Mouse (Mus musculus) embryonic fibroblast, embryonic 13.5 days (primary cell): ENCODE measurements around the gene Bod1. TPM values are rescaled to one million over a fixed set of nuclear protein-coding genes. Genes with fewer than 3 reads are reported as not detected.

ENCODE experiments used
- H3K27ac ChIP-seq: 2 replicates; pipeline ENCODE4 v1.5.1; 2012; ENCODE audit warnings: low read length, control low read depth, inconsistent platforms; ENCODE audit not compliant: insufficient read depth
- H3K4me1 ChIP-seq: 2 replicates; pipeline ENCODE4 v1.6.1; 2011; ENCODE audit warnings: low read length; ENCODE audit not compliant: control insufficient read depth, insufficient read depth
- H3K4me3 ChIP-seq: 2 replicates; pipeline ENCODE4 v1.5.1; 2011; ENCODE audit warnings: mild to moderate bottlenecking, control low read depth, low read length; ENCODE audit not compliant: insufficient read depth
- CTCF ChIP-seq: IDR thresholded peaks from 2 replicates; pipeline ENCODE4 v1.5.1; 2011; ENCODE audit warnings: mild to moderate bottlenecking, control low read depth, low read length, moderate library complexity, borderline replicate concordance; ENCODE audit not compliant: insufficient read depth
- POLR2A ChIP-seq: IDR thresholded peaks from 2 replicates; pipeline ENCODE4 v1.6.1; 2011; ENCODE audit warnings: low read depth, mild to moderate bottlenecking, control low read depth, low read length, moderate library complexity
- polyA plus RNA-seq: library from polyadenylated mRNA; stranded (reverse); fragments of >200 nt; gene quantifications from 2 replicates; pipeline ENCODE4 v1.2.4, GENCODE M21; 2011; ENCODE audit warnings: low read depth; ENCODE audit not compliant: missing spikeins, insufficient read length

Gene Bod1
- polyA plus RNA-seq, 1 experiment = 51.2 TPM

DNA sequence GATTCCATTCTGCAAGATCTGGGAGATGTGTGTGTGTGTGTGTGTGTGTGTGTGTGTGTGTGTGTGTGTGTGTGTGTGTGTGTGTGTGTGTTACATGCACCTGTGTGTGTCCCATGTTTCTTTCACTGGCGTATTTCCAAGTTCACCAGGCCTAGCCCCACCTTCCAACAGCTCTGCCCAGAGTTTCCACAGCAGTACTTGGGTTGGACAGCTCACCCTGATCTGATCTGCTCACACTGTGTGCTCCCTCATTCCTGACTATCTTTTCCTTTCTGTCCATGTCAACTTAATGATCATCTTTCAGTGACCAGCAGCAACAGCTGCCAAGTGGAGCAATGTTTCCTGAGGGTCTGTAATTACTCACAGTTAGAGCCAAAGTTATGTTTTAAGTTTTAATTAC, 25.1 kb downstream of the Bod1 start:
- Histone ChIP-seq H3K4me1 (no peaks in the 10 kb centered on the region), H3K27ac (no peak overlapping the region), H3K4me3 (no peak overlapping the region)
- TF ChIP-seq POLR2A = no peak
- TF ChIP-seq CTCF = no peak

DNA sequence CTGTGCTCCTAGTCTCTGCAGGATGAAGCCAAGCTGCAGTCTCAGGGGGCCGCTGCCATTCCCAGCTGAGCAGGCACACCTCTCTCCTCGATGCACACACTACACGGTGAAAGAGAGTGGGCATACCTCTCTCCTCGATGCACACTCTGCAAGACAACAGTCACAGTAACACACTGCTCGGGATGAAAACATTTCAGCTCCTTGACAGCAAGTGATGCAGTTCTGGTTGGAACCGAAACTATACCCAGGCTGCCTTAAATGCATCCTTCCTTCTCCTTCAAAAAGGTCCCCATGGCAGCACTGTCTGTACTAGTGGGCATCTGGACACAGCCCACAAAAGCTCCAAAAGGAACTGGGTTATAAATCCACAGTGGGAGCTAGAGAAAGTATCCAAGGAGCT, 28.6 kb downstream of the Bod1 start:
- no peaks in the 10 kb centered on the region for H3K4me1 ChIP-seq
- H3K4me3 ChIP-seq = no peak overlapping the region
- TF ChIP-seq CTCF (no peak), POLR2A (no peak)
- H3K27ac ChIP-seq = no peak overlapping the region

DNA sequence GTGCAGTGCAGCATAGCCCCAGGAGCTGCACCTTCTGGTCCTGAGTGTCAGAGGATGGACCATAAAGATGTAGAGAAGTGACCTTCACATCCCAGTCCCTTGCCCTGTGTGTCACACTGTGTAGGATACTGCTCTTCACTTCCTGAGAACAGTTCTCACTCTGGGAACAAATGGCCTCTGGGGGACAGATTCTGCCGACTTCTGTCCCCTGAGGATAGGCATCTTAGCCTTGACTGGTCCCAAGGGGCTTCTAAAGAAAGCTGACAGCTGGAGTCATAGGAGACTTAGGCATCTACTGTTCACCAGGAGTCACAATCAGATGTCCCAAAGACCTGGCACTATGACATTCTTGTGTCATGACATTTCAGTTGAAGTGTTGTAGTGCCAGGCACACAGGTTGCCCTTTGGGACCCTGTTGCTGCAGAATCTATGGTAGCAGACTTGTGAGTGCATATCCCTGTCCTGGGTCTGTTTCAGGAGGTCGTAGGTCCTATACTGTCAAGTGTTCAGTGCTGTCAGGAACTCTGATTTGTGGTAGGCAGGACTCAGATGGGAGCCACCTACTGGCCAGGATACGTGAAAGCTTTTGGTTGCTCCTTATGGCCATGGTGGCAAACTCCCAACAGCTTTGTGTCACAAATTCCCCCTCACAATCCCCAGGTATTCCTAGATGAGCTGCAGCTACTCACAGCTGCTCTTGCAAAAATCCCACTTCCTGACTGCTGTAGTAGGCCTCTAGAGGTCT, 30.4 kb downstream of the Bod1 start:
- no peak overlapping the region for H3K27ac ChIP-seq
- no peak for TF ChIP-seq POLR2A
- 0 out of 2 replicates have a peak, but pooled peaks have one; percentile 15 for TF ChIP-seq CTCF
- no peak overlapping the region for H3K4me3 ChIP-seq
- H3K4me1 ChIP-seq = no peaks in the 10 kb centered on the region

DNA sequence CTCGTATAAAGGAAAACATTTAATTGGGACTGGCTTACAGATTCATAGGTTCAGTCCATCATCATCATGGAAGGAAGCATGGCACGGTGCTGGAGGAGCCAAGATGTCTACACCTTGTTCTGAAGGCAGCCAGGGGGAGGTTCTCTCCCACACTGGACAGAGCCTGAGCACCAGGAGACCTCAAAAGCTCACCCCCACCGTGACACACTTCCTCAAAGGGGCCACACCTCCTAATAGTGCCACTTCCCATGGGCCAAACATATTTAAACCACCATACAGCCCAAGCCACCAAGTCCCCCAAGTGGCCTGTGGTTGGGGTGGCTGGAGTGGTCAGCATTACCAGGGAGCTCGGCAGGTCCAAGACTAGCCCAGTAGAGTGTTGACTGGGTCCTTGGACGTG, 31.5 kb downstream of the Bod1 start:
- no peak overlapping the region for H3K27ac ChIP-seq
- no peak overlapping the region for H3K4me3 ChIP-seq
- no peak for TF ChIP-seq CTCF
- no peak for TF ChIP-seq POLR2A
- H3K4me1 ChIP-seq = no peaks in the 10 kb centered on the region

DNA sequence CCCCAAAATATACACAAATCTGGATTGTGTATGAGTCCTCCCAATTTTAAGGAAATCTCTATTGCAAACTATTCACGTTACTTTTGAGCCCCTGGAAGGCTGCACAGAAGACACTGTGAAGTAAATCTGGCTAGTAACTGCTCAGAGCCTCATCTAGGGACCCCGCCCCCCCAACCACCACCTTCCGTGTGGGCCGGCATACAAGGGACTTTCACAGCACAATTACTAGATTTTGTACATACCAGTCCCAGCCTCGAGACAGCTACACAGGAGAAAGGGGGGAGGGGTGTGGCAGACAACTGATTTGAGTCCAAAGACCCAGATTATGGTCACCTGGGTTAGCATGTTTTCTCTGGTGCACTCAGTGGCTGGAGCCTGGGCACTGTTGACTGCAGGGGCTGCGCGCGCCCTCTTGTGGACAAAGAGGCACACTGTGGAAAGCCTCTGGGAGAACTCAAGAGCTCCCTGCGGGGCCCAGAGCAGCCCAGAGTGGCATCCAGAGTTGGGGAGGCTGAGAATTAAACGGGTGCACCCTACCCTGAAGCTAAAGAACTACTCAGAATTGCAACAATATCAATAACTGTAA, 33.8 kb downstream of the Bod1 start:
- Histone ChIP-seq H3K27ac (no peak overlapping the region), H3K4me1 (no peaks in the 10 kb centered on the region), H3K4me3 (no peak overlapping the region)
- TF ChIP-seq POLR2A (no peak), CTCF (peak; percentile 84)

GRCm38 (mm10) chr11:31628700-31629099, 43.0 kb downstream of the Bod1 start:
- Histone ChIP-seq H3K4me1 (no peaks in the 10 kb centered on the region), H3K4me3 (no peak overlapping the region), H3K27ac (no peak overlapping the region)
- TF ChIP-seq CTCF = no peak

- no peaks in the 10 kb centered on the region; the same call in 1 of the 2 replicates for H3K4me1 ChIP-seq
- TF ChIP-seq CTCF (no peak), POLR2A (no peak)
- no peak overlapping the region for H3K27ac ChIP-seq
- no peak overlapping the region for H3K4me3 ChIP-seq
Measured at GRCm38 (mm10) chr11:31620796-31621195, 50.9 kb downstream of the Bod1 start.

DNA sequence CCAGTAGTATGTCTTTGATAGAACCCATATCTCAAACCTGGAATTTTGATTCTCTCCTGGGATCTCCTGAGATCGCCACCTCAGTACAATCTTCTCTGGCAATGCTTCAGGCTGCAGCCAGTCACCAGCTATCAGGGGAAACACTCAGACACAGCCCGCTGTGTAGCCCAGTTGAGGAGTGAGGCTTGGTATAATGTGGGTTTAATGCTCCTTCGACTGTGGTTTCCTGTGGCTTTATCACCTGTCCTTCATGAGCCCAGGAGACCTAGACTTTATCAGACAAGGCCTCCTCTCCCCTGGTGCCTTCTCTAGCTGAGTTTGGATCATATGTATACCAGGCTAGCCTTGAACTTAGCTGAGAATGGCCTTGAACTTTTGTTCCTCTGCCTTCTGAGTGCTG, 53.9 kb downstream of the Bod1 start:
- Histone ChIP-seq H3K4me1 (no peaks in the 10 kb centered on the region; the same call in 1 of the 2 replicates), H3K27ac (no peak overlapping the region), H3K4me3 (no peak overlapping the region)
- TF ChIP-seq POLR2A (no peak), CTCF (no peak)

- Histone ChIP-seq H3K4me1 (no peaks in the 10 kb centered on the region; the same call in 1 of the 2 replicates), H3K4me3 (no peak overlapping the region), H3K27ac (no peak overlapping the region)
- no peak for TF ChIP-seq CTCF
- no peak for TF ChIP-seq POLR2A
Measured at GRCm38 (mm10) chr11:31617236-31617635, 54.4 kb downstream of the Bod1 start.

- no peak for TF ChIP-seq CTCF
- no peak for TF ChIP-seq POLR2A
- no peaks in the 10 kb centered on the region; the same call in 1 of the 2 replicates for H3K4me1 ChIP-seq
- H3K27ac ChIP-seq = no peak overlapping the region
- no peak overlapping the region for H3K4me3 ChIP-seq
Measured at GRCm38 (mm10) chr11:31616722-31617121, 55.0 kb downstream of the Bod1 start.

Other genes with a start within 250 kb of the Bod1 start
- 19.5 and 21.8 TPM in 2 replicates for gene Cpeb4, start 200.3 kb upstream of the Bod1 start, polyA plus RNA-seq